Mouse (Mus musculus): ENCODE measurements around the gene Chd2.

Chd2 gene

GRCm38 (mm10) chr7:73561492-73562055 is 19.9 kb upstream of the Chd2 start:
- no peak for DNase-seq (ENCODE audit: low spot score)

- no peak for DNase-seq (ENCODE audit: low spot score)
These were observed 19.2 kb upstream of the Chd2 start for GRCm38 (mm10) chr7:73560811-73561210.

- no peak for DNase-seq (ENCODE audit: low spot score)
These were observed 18.2 kb upstream of the Chd2 start for GRCm38 (mm10) chr7:73559853-73560190.

- DNase-seq (ENCODE audit: low spot score) = no peak
These were observed 17.7 kb upstream of the Chd2 start for GRCm38 (mm10) chr7:73559170-73559852.

- peak; percentile 98 for DNase-seq (ENCODE audit: low spot score)
These were observed 16.9 kb upstream of the Chd2 start for GRCm38 (mm10) chr7:73558293-73559169.

- DNase-seq (ENCODE audit: low spot score) = peak; percentile 62
These were observed 16.1 kb upstream of the Chd2 start for GRCm38 (mm10) chr7:73557671-73558265.

GRCm38 (mm10) chr7:73556688-73557667 is 15.3 kb upstream of the Chd2 start:
- DNase-seq (ENCODE audit: low spot score) = no peak

- no peak for DNase-seq (ENCODE audit: low spot score)
These were observed 14.4 kb upstream of the Chd2 start for GRCm38 (mm10) chr7:73555918-73556580.

- no peak for DNase-seq (ENCODE audit: low spot score)
These were observed 13.2 kb upstream of the Chd2 start for GRCm38 (mm10) chr7:73554849-73555248.

- DNase-seq (ENCODE audit: low spot score) = no peak
These were observed 11.5 kb upstream of the Chd2 start for GRCm38 (mm10) chr7:73553160-73553559.

GRCm38 (mm10) chr7:73552054-73552750 is 10.6 kb upstream of the Chd2 start:
- no peak for DNase-seq (ENCODE audit: low spot score)

GRCm38 (mm10) chr7:73551370-73551769 is 9.7 kb upstream of the Chd2 start:
- no peak for DNase-seq (ENCODE audit: low spot score)

GRCm38 (mm10) chr7:73548051-73548450 is 6.4 kb upstream of the Chd2 start:
- no peak for DNase-seq (ENCODE audit: low spot score)

- no peak for DNase-seq (ENCODE audit: low spot score)
These were observed 5.2 kb upstream of the Chd2 start for GRCm38 (mm10) chr7:73546561-73547510.

GRCm38 (mm10) chr7:73545004-73545403 is 3.4 kb upstream of the Chd2 start:
- no peak for DNase-seq (ENCODE audit: low spot score)

GRCm38 (mm10) chr7:73542131-73542853 is 662 bp upstream of the Chd2 start:
- no peak for DNase-seq (ENCODE audit: low spot score)

GRCm38 (mm10) chr7:73541079-73541390 is 595 bp downstream of the Chd2 start:
- DNase-seq (ENCODE audit: low spot score) = no peak

- DNase-seq (ENCODE audit: low spot score) = no peak
These were observed 1.2 kb downstream of the Chd2 start for GRCm38 (mm10) chr7:73540202-73541078.
